ENCODE assay signal across 20 mouse cellular contexts in the genomic region with DNA sequence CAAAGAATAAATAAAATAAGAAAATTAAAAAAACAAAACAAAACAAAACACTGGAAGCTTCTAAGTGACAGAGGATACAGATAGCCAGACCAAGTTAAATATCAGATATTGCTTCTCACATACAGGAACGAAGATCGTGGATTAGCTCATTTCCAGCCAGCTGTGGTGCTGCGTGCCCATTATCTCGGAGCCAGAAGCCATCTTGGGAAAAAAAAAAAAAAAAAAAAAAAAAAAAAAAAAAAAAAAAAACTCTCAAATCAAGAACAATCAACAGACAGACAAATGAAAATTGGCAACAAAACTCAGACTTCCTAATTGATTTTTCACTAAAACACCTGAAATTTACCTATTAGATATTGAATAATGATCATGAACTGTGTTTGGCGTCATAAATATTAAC. TPM values are rescaled to one million over a fixed set of nuclear protein-coding genes. Genes with fewer than 3 reads are reported as not detected.
"Had no signal": no experiment of that assay in that cellular context is flagged by ENCODE, and none has a peak within 500 bp of the region (broad histone marks: within the 10 kb centered on the region; RNA-seq: fewer than 3 reads in every experiment).

No protein-coding gene starts in this region.

- H3K36me3 ChIP-seq: neural tube, embryonic 13.5 days; neural tube, embryonic 15.5 days; stomach, embryonic 15.5 days had no signal

- H3K27me3 ChIP-seq: neural tube, embryonic 13.5 days; neural tube, embryonic 15.5 days; stomach, embryonic 15.5 days had no signal

- H3K4me1 ChIP-seq: neural tube, embryonic 13.5 days; neural tube, embryonic 15.5 days; stomach, embryonic 15.5 days had no signal

- H3K4me3 ChIP-seq: neural tube, embryonic 13.5 days; neural tube, embryonic 15.5 days; stomach, embryonic 15.5 days had no signal

- DNase-seq: retina, postnatal 1 day; right cerebral cortex, adult 18-20 months; right cerebral cortex, postnatal 14 days; right cerebral cortex, postnatal 25 days; right cerebral cortex, postnatal 4 days; spleen, adult 18-20 months; thymus, adult 18-20 months; thymus, adult 2 months; thymus, postnatal 14 days; thymus, postnatal 25 days; thymus, postnatal 36 days; thymus, postnatal 4 days had no signal

- H3K27ac ChIP-seq: neural tube, embryonic 13.5 days; neural tube, embryonic 15.5 days; stomach, embryonic 15.5 days; stomach, postnatal 0 days had no signal

- H3K9me3 ChIP-seq: neural tube, embryonic 13.5 days; neural tube, embryonic 15.5 days; stomach, embryonic 15.5 days had no signal

- H3K9ac ChIP-seq: neural tube, embryonic 13.5 days; neural tube, embryonic 15.5 days; stomach, embryonic 15.5 days had no signal

RNA-seq across cellular contexts. Expression of a gene that starts 20.7 kb away (rescaled TPM):
- total RNA-seq: neutrophil, adult 5-6 weeks had no signal
- polyA plus RNA-seq: small intestine, adult 2 months; spleen, adult 2 months; testis, adult 2 months; thymus, adult 2 months had no signal
